Mouse (Mus musculus): ENCODE measurements around the gene Rhbdl2. TPM values are rescaled to one million over a fixed set of nuclear protein-coding genes. Genes with fewer than 3 reads are reported as not detected.

Rhbdl2 gene
- 2.9 TPM for polyA plus RNA-seq (2014; fragmentation: Illumina TruSeq; extraction: RNeasy Lipid Tissue Mini Kit (QIAGEN cat#74804))

GRCm38 (mm10) chr4:123787191-123787985 is at the start of gene Rhbdl2:
Gene Rhbdl2 (plus strand): TSS chr4:123787874.

GRCm38 (mm10) chr4:123750152-123750651 is 37.5 kb upstream of the Rhbdl2 start, which contains the start of gene Akirin1:
Gene Akirin1 (minus strand): TSS chr4:123750345.

GRCm38 (mm10) chr4:123859379-123859778 is 71.7 kb downstream of the Rhbdl2 start, which contains the start of gene 4933427I04Rik:
Gene 4933427I04Rik (plus strand): TSS chr4:123859679.

Other genes with a start within 250 kb of the Rhbdl2 start
- 316 TPM for gene Macf1, start 103.5 kb upstream of the Rhbdl2 start, polyA plus RNA-seq (2014; fragmentation: Illumina TruSeq; extraction: RNeasy Lipid Tissue Mini Kit (QIAGEN cat#74804))
- gene Ndufs5, start 69.7 kb upstream of the Rhbdl2 start, polyA plus RNA-seq (2014; fragmentation: Illumina TruSeq; extraction: RNeasy Lipid Tissue Mini Kit (QIAGEN cat#74804)): 15.2 TPM
- gene Akirin1, start 37.5 kb upstream of the Rhbdl2 start, polyA plus RNA-seq (2014; fragmentation: Illumina TruSeq; extraction: RNeasy Lipid Tissue Mini Kit (QIAGEN cat#74804)): 114 TPM
- not detected for gene 4933427I04Rik, start 71.8 kb downstream of the Rhbdl2 start, polyA plus RNA-seq (2014; fragmentation: Illumina TruSeq; extraction: RNeasy Lipid Tissue Mini Kit (QIAGEN cat#74804))
- 90.5 TPM for gene Mycbp, start 117.0 kb downstream of the Rhbdl2 start, polyA plus RNA-seq (2014; fragmentation: Illumina TruSeq; extraction: RNeasy Lipid Tissue Mini Kit (QIAGEN cat#74804))
- gene Rragc, start 129.6 kb downstream of the Rhbdl2 start, polyA plus RNA-seq (2014; fragmentation: Illumina TruSeq; extraction: RNeasy Lipid Tissue Mini Kit (QIAGEN cat#74804)): 353 TPM
- gene 4930535I16Rik, start 130.1 kb downstream of the Rhbdl2 start, polyA plus RNA-seq (2014; fragmentation: Illumina TruSeq; extraction: RNeasy Lipid Tissue Mini Kit (QIAGEN cat#74804)): not detected

Data from ovary, adult 10 weeks (tissue).